Mouse (Mus musculus) myocyte (in vitro differentiated cells): Measurements from ENCODE around the gene Sdhaf2. TPM values are rescaled to one million over a fixed set of nuclear protein-coding genes. Genes with fewer than 3 reads are reported as not detected.

Experiments used
- H3K27me3 ChIP-seq: one replicate; pipeline ENCODE4 v1.6.1; 2011; ENCODE audit not compliant: control insufficient read depth, insufficient read depth, insufficient read length
- H3K36me3 ChIP-seq: one replicate; pipeline ENCODE4 v1.6.1; 2011; ENCODE audit not compliant: control insufficient read depth, insufficient read depth
- H3K4me2 ChIP-seq: one replicate; pipeline ENCODE4 v1.6.1; 2011; ENCODE audit warnings: low read depth, control low read depth
- H3K4me3 ChIP-seq: one replicate; pipeline ENCODE4 v1.5.1; 2011; ENCODE audit warnings: mild to moderate bottlenecking, control low read depth, moderate library complexity
- H3K79me2 ChIP-seq: one replicate; pipeline ENCODE4 v1.6.1; 2011; ENCODE audit not compliant: control insufficient read depth, insufficient read depth
- H3ac ChIP-seq: one replicate; pipeline ENCODE4 v1.6.1; 2011; ENCODE audit not compliant: control insufficient read depth, insufficient read length
- CEBPB ChIP-seq: IDR thresholded peaks from 2 replicates; pipeline ENCODE4 v1.6.1; 2011; ENCODE audit warnings: mild to moderate bottlenecking, moderate library complexity; ENCODE audit not compliant: poor library complexity, insufficient read depth, severe bottlenecking
- E2F4 ChIP-seq: IDR thresholded peaks from one replicate; pipeline ENCODE4 v1.6.1; 2011; ENCODE audit warnings: mild to moderate bottlenecking, control low read depth, moderate library complexity; ENCODE audit not compliant: insufficient read depth
- MAX ChIP-seq: IDR thresholded peaks from one replicate; pipeline ENCODE4 v1.6.1; 2011; ENCODE audit warnings: low read depth, mild to moderate bottlenecking, control low read depth
- MYOD1 ChIP-seq, 3 experiments: IDR thresholded peaks; one replicate each; pipeline ENCODE4 v1.6.1; 2011; ENCODE audit warnings: control low read depth in 2 of 3, low read depth in 2 of 3, mild to moderate bottlenecking in 2 of 3, moderate library complexity in 1 of 3; ENCODE audit not compliant: insufficient read length in 2 of 3, control insufficient read depth in 1 of 3
- MYOG ChIP-seq, 3 experiments: IDR thresholded peaks; one replicate each; pipeline ENCODE4 v1.6.1; 2011; ENCODE audit warnings: control low read depth in 2 of 3, low read depth in 2 of 3, mild to moderate bottlenecking in 2 of 3; ENCODE audit not compliant: insufficient read length in 2 of 3, control insufficient read depth in 1 of 3, insufficient read depth in 1 of 3
- POLR2A ChIP-seq: IDR thresholded peaks from one replicate; pipeline ENCODE4 v1.6.1; 2011; ENCODE audit warnings: low read depth, mild to moderate bottlenecking, control low read depth, moderate library complexity; ENCODE audit not compliant: insufficient read length
- POLR2AphosphoS2 ChIP-seq: IDR thresholded peaks from one replicate; pipeline ENCODE4 v1.6.1; 2011; ENCODE audit warnings: low read depth, control low read depth; ENCODE audit not compliant: insufficient read length
- REST ChIP-seq: IDR thresholded peaks from one replicate; pipeline ENCODE4 v1.6.1; 2011; ENCODE audit warnings: mild to moderate bottlenecking, control low read depth, moderate library complexity; ENCODE audit not compliant: insufficient read depth, insufficient read length
- SRF ChIP-seq: IDR thresholded peaks from one replicate; pipeline ENCODE4 v1.6.1; 2011; ENCODE audit warnings: low read depth; ENCODE audit not compliant: control insufficient read depth, insufficient read length
- TCF12 ChIP-seq: IDR thresholded peaks from one replicate; pipeline ENCODE4 v1.6.1; 2011; ENCODE audit warnings: mild to moderate bottlenecking, control low read depth; ENCODE audit not compliant: poor library complexity, insufficient read depth, severe bottlenecking
- TCF3 ChIP-seq: IDR thresholded peaks from one replicate; pipeline ENCODE4 v1.6.1; 2011; ENCODE audit warnings: low read depth, control low read depth; ENCODE audit not compliant: insufficient read length
- USF1 ChIP-seq: IDR thresholded peaks from one replicate; pipeline ENCODE4 v1.6.1; 2011; ENCODE audit warnings: low read depth, mild to moderate bottlenecking, control low read depth, moderate library complexity
- polyA plus RNA-seq: library from polyadenylated mRNA; unstranded; fragments of >200 nt; fragmentation: generic; extraction: Trizol; gene quantifications from one replicate; pipeline ENCODE4 v1.2.1, GENCODE M21; 2012; ENCODE audit warnings: missing spikeins

Sdhaf2 gene
- polyA plus RNA-seq, 1 experiment, result 36.3 TPM

DNA sequence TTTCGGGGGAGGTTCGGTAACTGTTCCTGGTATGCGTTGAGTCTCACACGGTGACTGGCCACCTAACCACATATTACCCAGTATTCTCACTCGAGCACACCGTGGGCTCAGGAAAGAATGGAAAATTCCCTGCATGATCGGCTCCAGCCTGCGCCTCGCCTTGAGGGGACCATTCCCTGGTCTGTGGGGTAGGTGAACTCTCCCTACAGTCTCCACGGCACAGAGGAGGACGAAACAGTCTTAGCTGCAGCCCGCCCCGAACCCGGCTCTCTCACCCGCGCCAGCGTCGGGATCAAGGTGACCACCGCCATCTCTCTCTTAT lies 1.2 kb downstream of the Sdhaf2 start:
- Histone ChIP-seq H3K79me2 (peaks cover 84% of the 10 kb centered on the region), H3K27me3 (no peaks in the 10 kb centered on the region), H3K4me3 (peak overlapping the region; percentile 62), H3K36me3 (peaks cover 14% of the 10 kb centered on the region), H3ac (peak overlapping the region; percentile 91), H3K4me2 (peak overlapping the region; percentile 60)
- no peak for TF ChIP-seq POLR2A
- TF ChIP-seq SRF, result peak; percentile 29

DNA sequence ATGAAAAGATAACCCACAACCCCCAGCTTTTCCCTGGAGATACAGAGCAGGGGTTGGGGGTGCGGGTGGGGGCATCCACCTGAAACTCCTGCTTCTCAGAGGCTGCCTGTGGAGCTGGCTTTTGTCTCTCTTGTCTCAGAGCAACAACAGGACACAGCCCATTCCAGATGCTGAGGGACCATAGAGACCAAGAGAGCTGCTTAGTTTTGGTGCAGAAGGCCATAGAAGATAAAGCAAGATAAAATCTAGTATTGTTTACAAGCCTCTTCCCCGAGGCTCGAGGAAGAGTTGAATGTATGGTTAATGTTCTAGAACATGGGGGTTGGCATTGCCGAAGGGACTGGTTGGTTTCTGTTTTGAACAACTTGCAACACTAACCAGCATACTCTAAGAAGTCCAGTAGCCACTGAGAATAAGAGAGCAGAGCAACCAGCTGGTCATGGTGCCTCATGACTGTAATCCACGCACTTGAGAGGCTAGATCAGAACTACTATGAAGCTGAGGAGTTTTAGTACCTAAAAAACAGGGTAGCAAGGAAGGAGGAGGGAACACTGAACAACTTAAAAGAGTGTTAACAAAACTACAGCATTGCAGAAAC lies 2.4 kb downstream of the Sdhaf2 start:
- Histone ChIP-seq H3K79me2 (peaks cover 77% of the 10 kb centered on the region), H3K4me3 (peak overlapping the region; percentile 62), H3K4me2 (peak overlapping the region; percentile 60), H3ac (no peak overlapping the region), H3K36me3 (peaks cover 3% of the 10 kb centered on the region), H3K27me3 (no peaks in the 10 kb centered on the region)
- TF ChIP-seq MAX (no peak), TCF3 (no peak), MYOD1 (IDR thresholded peaks at IDR 0.05; ENCODE audit: control insufficient read depth in 1 of 3, insufficient read length in 2 of 3, low read depth in 2 of 3) (no peak), POLR2A (no peak), CEBPB (no peak), E2F4 (no peak), REST (no peak), SRF (no peak), USF1 (no peak), MYOG (IDR thresholded peaks at IDR 0.05; ENCODE audit: control insufficient read depth in 1 of 3, insufficient read depth in 1 of 3, insufficient read length in 2 of 3, low read depth in 2 of 3) (no peak), TCF12 (no peak), POLR2AphosphoS2 (no peak)

DNA sequence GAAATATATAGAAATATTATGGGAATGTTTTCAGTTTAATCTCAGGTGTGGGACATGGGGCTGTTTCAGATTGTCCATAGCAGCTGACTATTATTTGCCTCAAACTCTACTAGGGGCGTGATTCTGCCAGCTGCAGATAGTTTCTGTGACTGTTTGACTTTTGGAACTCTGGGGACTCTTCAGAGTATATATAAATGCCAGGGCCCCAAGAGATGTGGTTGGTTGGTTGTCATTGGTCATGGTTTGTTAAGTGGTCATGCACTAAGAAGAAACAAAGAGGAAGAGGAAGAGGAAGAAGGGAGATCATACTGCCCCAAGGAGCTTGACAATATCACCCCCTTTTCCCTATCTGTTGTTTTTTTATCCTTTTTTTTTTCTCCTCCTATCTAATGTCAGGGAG lies 4.0 kb downstream of the Sdhaf2 start:
- H3K27me3 ChIP-seq, result no peaks in the 10 kb centered on the region
- TF ChIP-seq POLR2A (no peak), MYOD1 (IDR thresholded peaks at IDR 0.05; ENCODE audit: control insufficient read depth in 1 of 3, insufficient read length in 2 of 3, low read depth in 2 of 3) (no peak), POLR2AphosphoS2 (no peak), REST (no peak), SRF (no peak), TCF12 (no peak), USF1 (no peak), MYOG (IDR thresholded peaks at IDR 0.05; ENCODE audit: control insufficient read depth in 1 of 3, insufficient read depth in 1 of 3, insufficient read length in 2 of 3, low read depth in 2 of 3) (no peak), E2F4 (no peak), TCF3 (no peak), CEBPB (no peak)
- no peak overlapping the region for H3K4me3 ChIP-seq
- peaks cover 65% of the 10 kb centered on the region for H3K79me2 ChIP-seq
- no peak overlapping the region for H3K4me2 ChIP-seq
- H3K36me3 ChIP-seq, result peaks cover 10% of the 10 kb centered on the region
- H3ac ChIP-seq, result no peak overlapping the region

DNA sequence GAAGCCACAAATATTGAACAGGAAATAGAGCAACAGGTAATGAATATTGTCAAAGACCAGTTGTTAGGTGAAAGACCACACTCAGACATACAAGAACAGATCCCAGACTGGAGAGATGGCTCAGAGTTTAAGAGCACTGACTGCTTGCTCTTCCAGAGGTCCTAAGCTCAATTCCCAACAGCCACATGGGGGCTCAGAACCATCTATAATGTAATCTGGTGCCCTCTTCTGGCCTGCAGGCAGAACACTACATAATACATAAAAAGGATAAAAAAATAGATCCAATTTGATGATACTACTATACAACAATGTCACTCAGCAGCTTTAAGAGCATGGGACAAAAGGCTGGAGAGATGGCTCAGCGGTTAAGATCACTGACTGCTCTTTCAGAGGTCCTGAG lies 5.6 kb downstream of the Sdhaf2 start:
- TF ChIP-seq MYOG (IDR thresholded peaks at IDR 0.05; ENCODE audit: control insufficient read depth in 1 of 3, insufficient read depth in 1 of 3, insufficient read length in 2 of 3, low read depth in 2 of 3) (no peak), SRF (no peak), MYOD1 (IDR thresholded peaks at IDR 0.05; ENCODE audit: control insufficient read depth in 1 of 3, insufficient read length in 2 of 3, low read depth in 2 of 3) (no peak), TCF3 (no peak), TCF12 (no peak)
- H3ac ChIP-seq, result no peak overlapping the region
- peaks cover 52% of the 10 kb centered on the region for H3K79me2 ChIP-seq

DNA sequence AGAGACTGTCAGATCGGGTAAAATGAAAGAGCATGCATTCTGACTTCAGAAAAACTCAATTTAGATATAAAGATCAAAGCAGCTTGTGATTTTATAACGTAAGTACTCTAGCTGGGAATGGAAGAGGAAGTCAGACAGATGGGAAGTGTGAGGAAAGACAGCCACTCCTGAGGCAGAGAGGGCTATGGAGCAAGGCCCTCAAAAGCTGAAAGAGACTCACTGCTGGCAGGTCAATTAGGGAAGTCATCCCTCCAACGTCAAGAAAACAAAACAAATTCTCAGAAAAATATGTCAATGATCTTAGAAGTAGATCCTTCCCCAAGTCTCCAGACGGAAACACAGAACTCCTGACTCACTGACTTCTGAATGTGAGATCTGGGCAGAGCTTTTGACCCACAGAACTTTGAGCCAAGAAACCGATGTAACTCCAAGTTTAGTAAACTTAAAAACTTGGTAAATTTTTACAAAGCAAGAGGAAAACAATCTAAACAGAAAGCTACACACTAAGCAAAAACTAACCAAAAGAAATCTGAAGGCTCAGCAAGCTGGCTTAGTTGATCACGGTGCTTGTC lies 15.1 kb downstream of the Sdhaf2 start:
- H3K36me3 ChIP-seq, result peaks cover 43% of the 10 kb centered on the region
- H3K4me3 ChIP-seq, result no peak overlapping the region
- no peaks in the 10 kb centered on the region for H3K79me2 ChIP-seq
- TF ChIP-seq TCF3 (no peak), E2F4 (no peak), CEBPB (no peak), REST (no peak), SRF (no peak), TCF12 (no peak), MYOD1 (IDR thresholded peaks at IDR 0.05; ENCODE audit: control insufficient read depth in 1 of 3, insufficient read length in 2 of 3, low read depth in 2 of 3) (no peak), MAX (no peak), USF1 (no peak), POLR2AphosphoS2 (no peak), POLR2A (no peak), MYOG (IDR thresholded peaks at IDR 0.05; ENCODE audit: control insufficient read depth in 1 of 3, insufficient read depth in 1 of 3, insufficient read length in 2 of 3, low read depth in 2 of 3) (no peak)
- no peaks in the 10 kb centered on the region for H3K27me3 ChIP-seq
- H3K4me2 ChIP-seq, result no peak overlapping the region
- H3ac ChIP-seq, result no peak overlapping the region

More for the DNA sequence above, 5.6 kb downstream of the Sdhaf2 start:
- no peak overlapping the region for H3K4me2 ChIP-seq
- peaks cover 22% of the 10 kb centered on the region for H3K36me3 ChIP-seq
- H3K27me3 ChIP-seq, result no peaks in the 10 kb centered on the region
- H3K4me3 ChIP-seq, result no peak overlapping the region
